Mouse (Mus musculus) thymus, adult 18-20 months (tissue): ENCODE results near the gene Gm5773.
"Not testable (repeated sequence)": the region's sequence is repeated elsewhere in the genome, so short reads cannot be mapped to it uniquely, and the experiment has no call there.

ENCODE experiments used
- DNase-seq, 2 experiments: peaks; one replicate each; pipeline ENCODE4 v3.0.0; 2022; ENCODE audit warnings: mixed read lengths in 2 of 2

Gene Gm5773

DNA sequence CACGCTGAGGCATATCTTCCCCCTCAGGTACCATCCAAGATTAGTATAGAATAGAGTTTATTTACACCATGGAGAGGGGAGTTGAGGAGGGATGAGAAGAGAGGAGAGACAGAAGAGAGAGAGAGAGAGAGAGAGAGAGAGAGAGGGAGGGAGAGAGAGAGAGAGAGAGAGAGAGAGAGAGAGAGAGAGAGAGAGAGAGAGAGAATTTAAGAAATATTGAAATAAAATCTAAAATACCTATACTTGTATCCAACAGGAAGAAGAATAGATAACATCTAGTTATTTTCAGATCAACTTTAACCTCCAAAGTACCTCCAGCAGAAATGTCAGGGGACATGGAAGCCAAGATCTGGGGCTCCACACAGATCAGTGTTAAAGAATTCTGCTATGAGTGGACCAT, at the start of gene Gm5773:
TSS of gene Gm5773 (plus strand) at position 301 of the 400 bp plus-strand sequence.
- DNase-seq, result not testable (repeated sequence)

DNA sequence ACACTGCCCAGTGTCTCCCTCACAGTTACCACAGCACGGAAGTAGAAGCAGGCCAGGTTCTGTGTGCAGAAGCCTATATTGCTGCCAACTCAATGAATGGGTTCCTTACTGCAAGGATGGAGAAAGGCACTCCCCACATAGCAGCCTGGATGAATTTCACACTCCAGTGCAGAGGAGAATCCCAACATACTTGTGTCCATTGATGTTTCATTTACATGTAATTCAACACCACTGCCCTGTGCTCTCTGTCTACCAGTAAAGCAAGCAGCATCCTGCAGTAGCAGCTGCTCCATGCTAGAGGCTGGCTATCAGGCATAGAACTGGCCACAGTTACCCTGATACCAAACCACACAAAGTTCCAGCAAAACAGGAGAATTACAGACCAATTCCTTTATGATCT, 27.3 kb upstream of the Gm5773 start:
- not testable (repeated sequence) for DNase-seq

DNA sequence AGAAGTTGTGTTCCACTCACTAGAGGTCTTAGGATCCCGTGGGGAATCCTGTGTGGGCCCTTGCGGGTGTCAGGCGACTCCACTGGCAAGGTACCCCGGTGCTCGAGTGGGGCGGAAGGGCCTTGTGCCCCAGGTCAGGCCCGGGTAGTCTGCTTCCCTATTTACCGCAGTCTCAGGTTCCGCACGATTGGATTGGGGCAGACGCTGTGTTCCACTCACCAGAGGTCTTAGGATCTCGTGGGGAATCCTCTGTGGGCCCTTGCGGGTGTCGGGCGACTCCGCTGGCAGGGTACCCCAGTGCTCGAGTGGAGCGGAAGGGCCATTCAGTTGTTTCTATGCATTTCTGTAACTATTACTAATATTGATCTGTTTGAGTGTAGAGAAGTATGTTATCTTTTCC, 18.8 kb upstream of the Gm5773 start:
- DNase-seq, result not testable (repeated sequence)

DNA sequence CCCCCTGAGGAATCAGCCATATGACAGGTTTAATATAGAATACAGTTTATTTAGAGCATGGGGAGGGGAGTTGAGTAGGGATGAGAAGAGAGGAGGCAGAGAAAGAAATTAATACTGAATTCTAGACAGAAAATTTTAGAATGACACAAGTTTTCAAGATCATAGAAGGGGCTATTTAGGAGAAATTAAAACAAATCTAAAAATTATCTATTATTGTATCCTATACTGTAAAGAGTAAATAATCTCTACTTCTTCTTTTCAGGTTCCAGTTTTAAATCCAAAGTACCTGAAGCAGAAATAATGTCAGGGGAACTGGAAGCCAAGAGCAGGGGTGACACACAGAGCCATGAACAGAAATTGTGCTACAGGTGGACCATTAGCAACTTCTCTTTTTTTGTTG, 23.3 kb downstream of the Gm5773 start, which contains the start of gene Tdpoz4:
TSS of gene Tdpoz4 (plus strand) at position 301 of the 400 bp plus-strand sequence.
- not testable (repeated sequence) for DNase-seq

DNA sequence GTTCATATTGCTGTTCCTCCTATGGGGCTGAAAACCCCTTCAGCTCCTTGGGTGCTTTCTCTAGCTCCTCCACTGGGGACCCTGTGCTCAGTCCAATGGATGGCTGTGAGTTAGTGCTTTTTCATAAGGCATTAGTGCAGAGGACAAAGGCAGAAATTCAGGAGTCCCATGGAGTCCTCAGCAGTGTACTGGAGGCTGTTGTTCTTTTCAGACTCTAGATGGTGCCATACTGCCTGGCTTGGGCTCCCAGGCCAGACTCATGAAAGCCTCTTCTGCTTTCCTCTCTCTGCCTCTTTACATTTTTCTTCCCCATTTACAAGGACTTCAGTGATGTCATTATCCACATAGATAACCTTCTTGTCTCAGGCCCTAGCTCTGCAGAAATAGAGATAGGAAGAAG, 40.5 kb downstream of the Gm5773 start:
- DNase-seq, result not testable (repeated sequence)
